Mouse (Mus musculus): ENCODE measurements around the gene Rrp36. TPM values are rescaled to one million over a fixed set of nuclear protein-coding genes. Genes with fewer than 3 reads are reported as not detected.
A peak's percentile ranks its signal among the peaks of the same experiment; 100 is the strongest.

The Rrp36 gene
- polyA plus RNA-seq, 1 experiment from 2014 or later: 54.8 TPM

- Histone ChIP-seq H3K9ac (ENCODE audit: low read depth, low read length) (no peak overlapping the region), H3K27me3 (replicated peaks; ENCODE audit: control insufficient read depth, insufficient read depth, low read length) (no peaks in the 10 kb centered on the region), H3K4me2 (ENCODE audit: low read length) (peak overlapping the region; percentile 31; the same call in 1 of the 2 replicates), H3K4me1 (ENCODE audit: control insufficient read depth, insufficient read depth, low read depth, low read length) (peaks cover 35% of the 10 kb centered on the region), H3K36me3 (ENCODE audit: control insufficient read depth, insufficient read depth, low read length) (no peaks in the 10 kb centered on the region), H3K9me3 (ENCODE audit: control insufficient read depth, low read length) (no peaks in the 10 kb centered on the region), H3K27ac (ENCODE audit: low read depth, low read length) (no peak overlapping the region), H3K4me3 (ENCODE audit: low read length) (no peak overlapping the region)
- ATAC-seq: no peak
- WGBS: 68% methylated on average over 12 of the region's 12 CpGs
Observed at GRCm38 (mm10) chr17:46617799-46618198, 56.4 kb downstream of the Rrp36 start.

Other genes starting within 250 kb of the Rrp36 start
- gene Crip3, start 245.4 kb downstream of the Rrp36 start, polyA plus RNA-seq (2015; fragmentation: Nextera tagmentation; extraction: Ambion mirVana): 3.3 and 3.6 TPM in 2 replicates
- gene Slc22a7, start 235.9 kb downstream of the Rrp36 start, polyA plus RNA-seq (2015; fragmentation: Nextera tagmentation; extraction: Ambion mirVana): not detected in 2 replicates
- gene Ttbk1, start 186.7 kb downstream of the Rrp36 start, polyA plus RNA-seq (2015; fragmentation: Nextera tagmentation; extraction: Ambion mirVana): 5.1 and 5.5 TPM in 2 replicates
- 18.7 and 19.0 TPM in 2 replicates for gene Dnph1, start 177.6 kb downstream of the Rrp36 start, polyA plus RNA-seq (2015; fragmentation: Nextera tagmentation; extraction: Ambion mirVana)
- 19.7 and 25.1 TPM in 2 replicates for gene Cul9, start 128.0 kb downstream of the Rrp36 start, polyA plus RNA-seq (2015; fragmentation: Nextera tagmentation; extraction: Ambion mirVana)
- gene Srf, start 118.2 kb downstream of the Rrp36 start, polyA plus RNA-seq (2015; fragmentation: Nextera tagmentation; extraction: Ambion mirVana): 3.5 and 3.6 TPM in 2 replicates
- 25.9 and 36.1 TPM in 2 replicates for gene Ptk7, start 44.8 kb downstream of the Rrp36 start, polyA plus RNA-seq (2015; fragmentation: Nextera tagmentation; extraction: Ambion mirVana)
- 32.3 and 34.1 TPM in 2 replicates for gene Klc4, start 28.3 kb downstream of the Rrp36 start, polyA plus RNA-seq (2015; fragmentation: Nextera tagmentation; extraction: Ambion mirVana)
- gene Mrpl2, start 28.1 kb downstream of the Rrp36 start, polyA plus RNA-seq (2015; fragmentation: Nextera tagmentation; extraction: Ambion mirVana): 64.5 and 73.7 TPM in 2 replicates
- 39.9 and 45.4 TPM in 2 replicates for gene Cul7, start 24.0 kb downstream of the Rrp36 start, polyA plus RNA-seq (2015; fragmentation: Nextera tagmentation; extraction: Ambion mirVana)
- 317 and 353 TPM in 2 replicates for gene Mea1, start 4.4 kb upstream of the Rrp36 start, polyA plus RNA-seq (2015; fragmentation: Nextera tagmentation; extraction: Ambion mirVana)
- gene Klhdc3, start 6.6 kb upstream of the Rrp36 start, polyA plus RNA-seq (2015; fragmentation: Nextera tagmentation; extraction: Ambion mirVana): 176 and 179 TPM in 2 replicates
- gene Ppp2r5d, start 30.8 kb upstream of the Rrp36 start, polyA plus RNA-seq (2015; fragmentation: Nextera tagmentation; extraction: Ambion mirVana): 102 and 112 TPM in 2 replicates
- 23.0 and 25.7 TPM in 2 replicates for gene Pex6, start 37.1 kb upstream of the Rrp36 start, polyA plus RNA-seq (2015; fragmentation: Nextera tagmentation; extraction: Ambion mirVana)
- 1.1 and 1.7 TPM in 2 replicates for gene Gnmt, start 54.8 kb upstream of the Rrp36 start, polyA plus RNA-seq (2015; fragmentation: Nextera tagmentation; extraction: Ambion mirVana)
- gene Cnpy3, start 77.9 kb upstream of the Rrp36 start, polyA plus RNA-seq (2015; fragmentation: Nextera tagmentation; extraction: Ambion mirVana): 71.4 and 78.0 TPM in 2 replicates
- 0.16 TPM in 1 of 2 replicates, not detected in the other for gene Ptcra, start 89.4 kb upstream of the Rrp36 start, polyA plus RNA-seq (2015; fragmentation: Nextera tagmentation; extraction: Ambion mirVana)
- gene 2310039H08Rik, start 98.3 kb upstream of the Rrp36 start, polyA plus RNA-seq (2015; fragmentation: Nextera tagmentation; extraction: Ambion mirVana): 49.8 and 57.2 TPM in 2 replicates
- 75.5 and 80.4 TPM in 2 replicates for gene Rpl7l1, start 108.3 kb upstream of the Rrp36 start, polyA plus RNA-seq (2015; fragmentation: Nextera tagmentation; extraction: Ambion mirVana)
- gene Bicral, start 184.1 kb upstream of the Rrp36 start, polyA plus RNA-seq (2015; fragmentation: Nextera tagmentation; extraction: Ambion mirVana): 6.0 and 6.2 TPM in 2 replicates
- gene Tbcc, start 216.3 kb upstream of the Rrp36 start, polyA plus RNA-seq (2015; fragmentation: Nextera tagmentation; extraction: Ambion mirVana): 52.6 and 53.6 TPM in 2 replicates
- gene Prph2, start 236.1 kb upstream of the Rrp36 start, polyA plus RNA-seq (2015; fragmentation: Nextera tagmentation; extraction: Ambion mirVana): not detected in 2 replicates